Mouse (Mus musculus) 3T3-L1 (cell line): ENCODE data around the gene Eps8l2.

Source experiments
- DNase-seq: peaks from one replicate; pipeline ENCODE4 v3.0.0-alpha.2; 2015; ENCODE audit warnings: low read depth, low spot score

The Eps8l2 gene

GRCm38 (mm10) chr7:141338576-141339131 is at the start of gene Eps8l2:
TSS of gene Eps8l2 (plus strand) at chr7:141338880.
- no peak for DNase-seq

DNA sequence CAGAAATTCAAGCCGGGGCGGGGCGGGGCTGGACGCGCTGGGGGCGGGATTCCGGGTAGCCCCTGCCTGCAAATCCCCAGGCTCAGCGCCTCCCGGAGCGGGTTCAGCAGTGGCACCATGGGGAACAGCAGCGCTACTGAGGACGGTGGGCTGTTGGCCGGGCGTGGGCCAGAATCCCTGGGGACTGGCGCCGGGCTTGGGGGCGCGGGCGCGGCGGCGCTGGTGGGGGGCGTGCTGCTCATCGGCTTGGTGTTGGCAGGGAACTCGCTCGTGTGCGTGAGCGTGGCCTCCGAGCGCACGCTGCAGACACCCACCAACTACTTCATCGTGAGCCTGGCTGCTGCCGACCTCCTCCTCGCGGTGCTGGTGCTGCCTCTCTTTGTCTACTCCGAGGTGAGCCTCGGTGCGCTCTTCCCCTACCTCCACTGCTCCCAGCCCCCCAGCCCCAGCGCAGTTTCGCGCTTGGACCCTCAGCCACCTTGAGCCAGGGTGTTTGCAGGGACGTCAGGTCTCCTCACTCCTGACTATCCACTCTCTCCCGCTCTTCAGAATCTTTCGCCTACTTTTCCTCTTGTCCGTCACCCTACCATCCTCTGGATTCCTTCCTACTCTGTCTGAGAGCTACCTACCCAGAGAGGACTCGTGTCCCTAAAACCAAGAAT is 46.6 kb upstream of the Eps8l2 start, which contains the start of gene Drd4:
Gene Drd4 (plus strand): TSS at position 86 of the 662 bp plus-strand sequence.
- no peak for DNase-seq

DNA sequence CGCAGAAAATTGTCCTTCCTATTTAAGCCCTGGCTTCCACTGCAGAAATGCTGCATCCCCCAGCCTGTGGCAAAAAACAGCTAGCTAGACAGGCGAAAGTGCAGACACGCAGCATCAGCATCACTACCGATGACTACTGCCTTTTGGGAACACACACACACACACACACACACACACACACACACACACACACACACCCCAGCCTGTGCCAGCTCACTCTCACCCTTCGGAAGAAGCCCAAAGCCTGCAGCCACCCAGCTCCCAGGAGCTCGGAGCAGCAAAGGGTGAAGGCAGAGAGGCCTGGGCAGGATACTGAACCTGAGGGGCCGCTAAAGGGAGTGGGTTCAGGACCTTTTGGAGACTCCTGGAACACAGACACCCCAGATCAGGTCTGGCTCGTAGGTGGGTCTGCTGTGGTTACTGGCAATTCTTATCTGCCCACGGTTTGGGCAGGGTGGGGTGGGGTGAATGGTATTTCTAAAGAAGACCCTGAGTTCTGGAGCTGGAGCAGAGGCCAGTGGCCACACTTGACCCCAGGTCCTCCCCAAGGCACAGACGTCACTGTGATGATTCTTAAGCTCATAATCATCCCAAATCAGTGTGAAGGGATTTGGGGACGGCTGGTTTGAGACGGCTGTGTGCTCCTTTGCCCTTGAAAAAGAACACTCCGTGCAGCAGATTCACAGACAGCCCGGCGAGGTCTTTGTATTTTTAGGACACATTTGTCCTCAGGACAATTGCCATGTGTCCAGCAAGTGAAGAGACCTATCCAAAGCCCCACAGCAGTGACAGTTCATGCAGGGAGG is 45.9 kb upstream of the Eps8l2 start:
- DNase-seq: no peak

DNA sequence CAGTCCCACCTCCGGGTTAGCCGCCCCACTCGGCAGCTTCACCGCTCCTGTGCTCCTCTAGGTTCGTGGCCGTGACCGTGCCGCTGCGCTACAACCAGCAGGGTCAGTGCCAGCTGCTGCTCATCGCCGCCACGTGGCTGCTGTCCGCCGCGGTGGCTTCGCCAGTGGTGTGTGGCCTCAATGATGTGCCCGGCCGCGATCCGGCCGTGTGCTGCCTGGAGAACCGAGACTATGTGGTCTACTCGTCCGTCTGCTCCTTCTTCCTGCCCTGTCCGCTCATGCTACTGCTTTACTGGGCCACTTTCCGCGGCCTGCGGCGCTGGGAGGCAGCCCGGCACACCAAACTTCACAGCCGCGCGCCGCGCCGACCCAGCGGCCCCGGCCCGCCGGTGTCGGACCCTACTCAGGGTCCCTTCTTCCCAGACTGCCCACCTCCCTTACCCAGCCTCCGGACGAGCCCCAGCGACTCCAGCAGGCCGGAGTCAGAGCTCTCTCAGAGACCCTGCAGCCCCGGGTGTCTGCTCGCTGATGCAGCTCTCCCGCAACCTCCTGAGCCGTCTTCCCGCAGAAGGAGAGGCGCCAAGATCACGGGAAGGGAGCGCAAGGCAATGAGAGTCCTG is 44.7 kb upstream of the Eps8l2 start:
- no peak for DNase-seq

DNA sequence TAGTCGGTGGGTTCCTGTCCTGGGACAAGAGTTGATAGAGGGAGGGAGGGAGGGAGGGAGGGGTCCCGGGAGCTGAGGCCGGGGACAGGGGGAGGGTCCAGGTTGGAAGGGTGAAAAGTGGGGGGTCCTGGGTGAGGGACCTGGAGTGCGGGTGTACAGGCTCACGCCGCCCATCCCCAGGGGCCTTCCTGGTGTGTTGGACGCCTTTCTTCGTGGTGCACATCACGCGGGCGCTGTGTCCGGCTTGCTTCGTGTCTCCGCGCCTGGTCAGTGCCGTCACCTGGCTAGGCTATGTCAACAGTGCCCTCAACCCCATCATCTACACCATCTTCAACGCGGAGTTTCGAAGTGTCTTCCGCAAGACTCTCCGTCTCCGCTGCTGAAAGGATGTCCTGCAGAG is 44.2 kb upstream of the Eps8l2 start:
- DNase-seq: no peak

- DNase-seq: no peak
Observed at GRCm38 (mm10) chr7:141297926-141298650, 40.6 kb upstream of the Eps8l2 start.

DNA sequence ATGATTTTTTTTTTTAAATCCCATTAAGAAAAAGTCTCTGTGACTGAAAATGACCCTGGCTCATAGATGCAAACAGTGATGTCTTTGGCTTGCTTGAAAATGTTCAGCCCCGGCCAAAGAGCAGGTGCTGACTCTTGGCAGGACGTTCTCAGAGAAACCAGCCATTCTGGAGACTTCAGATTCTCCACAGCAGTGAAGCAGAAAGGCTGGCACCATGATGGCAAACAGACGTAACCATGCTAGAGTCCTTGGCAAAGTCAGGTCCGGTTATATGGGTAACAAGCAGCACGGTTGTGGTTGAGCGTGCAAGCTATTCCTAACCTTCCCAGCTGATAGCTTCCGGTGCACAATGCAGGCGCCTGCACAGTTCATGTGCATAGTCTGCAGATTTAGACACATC is 39.5 kb upstream of the Eps8l2 start:
- DNase-seq: no peak

GRCm38 (mm10) chr7:141301386-141301785 is 37.3 kb upstream of the Eps8l2 start:
- no peak for DNase-seq

- no peak for DNase-seq
Observed at GRCm38 (mm10) chr7:141302702-141303268, 35.9 kb upstream of the Eps8l2 start.

GRCm38 (mm10) chr7:141304537-141304936 is 34.1 kb upstream of the Eps8l2 start:
- no peak for DNase-seq

GRCm38 (mm10) chr7:141314416-141314815 is 24.3 kb upstream of the Eps8l2 start:
- no peak for DNase-seq

GRCm38 (mm10) chr7:141315076-141315475 is 23.6 kb upstream of the Eps8l2 start:
- no peak for DNase-seq

GRCm38 (mm10) chr7:141315974-141316373 is 22.7 kb upstream of the Eps8l2 start:
- peak; percentile 48 for DNase-seq

- DNase-seq: no peak
Observed at GRCm38 (mm10) chr7:141317619-141318132, 21.0 kb upstream of the Eps8l2 start.

DNA sequence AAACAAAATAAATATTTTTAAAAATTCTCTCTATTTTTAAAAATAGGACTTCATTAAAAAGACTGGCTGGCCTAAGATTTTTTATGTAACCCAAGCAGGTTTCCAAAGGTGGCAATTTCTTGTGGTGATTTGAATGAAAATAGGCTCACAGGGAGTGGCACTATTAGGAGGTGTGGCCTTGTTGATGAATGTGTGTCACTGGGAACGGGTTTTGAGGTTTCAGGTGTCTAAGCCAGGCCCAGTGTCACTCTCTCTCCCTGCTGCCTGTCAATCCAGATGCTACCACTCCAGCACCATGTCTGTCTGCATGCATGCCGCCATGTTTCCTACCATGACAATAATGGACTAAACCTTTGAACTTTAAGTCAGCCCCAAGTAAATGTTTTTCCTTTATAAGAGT is 19.2 kb upstream of the Eps8l2 start:
- DNase-seq: no peak

DNA sequence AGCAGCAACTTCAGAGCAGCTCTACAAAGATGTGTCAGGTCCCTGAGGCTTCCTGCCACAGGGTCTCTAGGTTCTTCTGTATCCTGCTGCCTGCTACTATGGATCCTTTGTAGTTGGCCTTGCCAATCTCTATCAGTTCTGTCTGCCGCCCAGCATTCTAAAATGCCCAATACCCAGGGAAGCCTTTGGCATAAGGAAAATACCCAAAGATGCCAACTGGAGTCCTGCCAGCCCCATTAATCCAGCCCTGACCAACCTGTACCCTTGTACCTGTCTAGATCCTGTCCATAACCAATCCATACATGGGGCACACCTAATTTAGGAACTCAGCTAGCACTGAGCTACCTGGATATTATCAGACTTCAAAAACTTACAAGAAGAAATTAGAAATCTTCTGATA is 14.0 kb upstream of the Eps8l2 start:
- no peak for DNase-seq

GRCm38 (mm10) chr7:141326546-141327446 is 11.9 kb upstream of the Eps8l2 start:
- peak; percentile 9 for DNase-seq

GRCm38 (mm10) chr7:141327469-141328372 is 11.0 kb upstream of the Eps8l2 start, which contains the start of the genes Deaf1 and Tmem80:
TSS of gene Deaf1 (minus strand) at chr7:141327690.
TSS of gene Tmem80 (plus strand) at chr7:141327739.
- peak; percentile 83 for DNase-seq
